Mouse (Mus musculus) midbrain, embryonic 16.5 days (tissue): Measurements from ENCODE around the gene Stac2. TPM values are rescaled to one million over a fixed set of nuclear protein-coding genes. Genes with fewer than 3 reads are reported as not detected.
A peak's percentile ranks its signal among the peaks of the same experiment; 100 is the strongest.

ENCODE experiments used
- ATAC-seq: fragments of 200-750 bp; cut with Nextera tagmentation; 2 replicates; pipeline ENCODE4 v1.8.0; 2017; ENCODE audit warnings: moderate TSS enrichment
- H3K27ac ChIP-seq: fragments of 300-500 bp; sonication (generic); 2 replicates; pipeline ENCODE4 v1.5.1; 2014; ENCODE audit warnings: mild to moderate bottlenecking, low read length, mixed read lengths
- H3K27me3 ChIP-seq: fragments of 300-500 bp; sonication (generic); 2 replicates; pipeline ENCODE4 v1.6.1; 2014; ENCODE audit warnings: low read depth, low read length, mixed read lengths; ENCODE audit not compliant: control insufficient read depth, insufficient read depth
- H3K36me3 ChIP-seq: fragments of 300-500 bp; sonication (generic); 2 replicates; pipeline ENCODE4 v1.6.1; 2014; ENCODE audit warnings: mild to moderate bottlenecking, low read length, moderate library complexity, mixed read lengths; ENCODE audit not compliant: control insufficient read depth, insufficient read depth
- H3K4me1 ChIP-seq: fragments of 300-500 bp; sonication (generic); 2 replicates; pipeline ENCODE4 v1.6.1; 2014; ENCODE audit warnings: mild to moderate bottlenecking, low read length, mixed read lengths; ENCODE audit not compliant: control insufficient read depth, insufficient read depth
- H3K4me2 ChIP-seq: fragments of 300-500 bp; sonication (generic); 2 replicates; pipeline ENCODE4 v1.6.1; 2014; ENCODE audit warnings: mild to moderate bottlenecking, low read length, mixed read lengths
- H3K4me3 ChIP-seq: fragments of 300-500 bp; sonication (generic); 2 replicates; pipeline ENCODE4 v1.5.1; 2014; ENCODE audit warnings: low read depth, mild to moderate bottlenecking, low read length, moderate library complexity, mixed read lengths
- H3K9ac ChIP-seq: fragments of 300-500 bp; sonication (generic); 2 replicates; pipeline ENCODE4 v1.6.1; 2014; ENCODE audit warnings: low read depth, low read length, mixed read lengths
- H3K9me3 ChIP-seq: fragments of 300-500 bp; sonication (generic); replicated peaks from 2 replicates; pipeline ENCODE4 v1.6.1; 2014; ENCODE audit warnings: mild to moderate bottlenecking, low read length, mixed read lengths; ENCODE audit not compliant: control insufficient read depth, poor library complexity, severe bottlenecking
- WGBS: fragments of 180-500 bp; shearing (Covaris S2); extraction: QIAGEN DNeasy Blood & Tissue Kit; methylation state at CpG from one replicate; pipeline ENCODE4 v1.1.7; 2014; 5-methylcytosine and 5-hydroxymethylcytosine counted together
- polyA plus RNA-seq: library from polyadenylated mRNA; unstranded; fragments of >200 nt; fragmentation: Nextera tagmentation; extraction: Ambion mirVana; gene quantifications from 2 replicates; pipeline ENCODE4 v1.2.1, GENCODE M21; 2015

Gene Stac2
- polyA plus RNA-seq, 1 experiment from 2014 or later = 4.0 TPM

GRCm38 (mm10) chr11:98057466-98057865 lies 4.2 kb upstream of the Stac2 start:
- no peaks in the 10 kb centered on the region for H3K36me3 ChIP-seq
- peaks cover 3% of the 10 kb centered on the region; the same call in 1 of the 2 replicates for H3K27me3 ChIP-seq
- H3K27ac ChIP-seq = no peak overlapping the region
- peaks cover 8% of the 10 kb centered on the region; the same call in 1 of the 2 replicates for H3K4me1 ChIP-seq
- H3K9ac ChIP-seq = no peak overlapping the region
- no peaks in the 10 kb centered on the region for H3K9me3 ChIP-seq
- H3K4me2 ChIP-seq = no peak overlapping the region
- H3K4me3 ChIP-seq = no peak overlapping the region
- ATAC-seq = no peak
- WGBS = 25% methylated on average over 9 of the region's 9 CpGs

- H3K36me3 ChIP-seq = no peaks in the 10 kb centered on the region
- peaks cover 18% of the 10 kb centered on the region for H3K27me3 ChIP-seq
- peaks cover 3% of the 10 kb centered on the region; the same call in 1 of the 2 replicates for H3K4me1 ChIP-seq
- peak; percentile 55 for ATAC-seq
- H3K9ac ChIP-seq = peak overlapping the region; percentile 60
- WGBS = under 1% methylated on average over 78 of the region's 83 CpGs
- no peaks in the 10 kb centered on the region for H3K9me3 ChIP-seq
- H3K4me3 ChIP-seq = peak overlapping the region; percentile 57
- H3K4me2 ChIP-seq = peak overlapping the region; percentile 78
- H3K27ac ChIP-seq = peak overlapping the region; percentile 47; the same call in 1 of the 2 replicates
These were observed 903 bp downstream of the Stac2 start for GRCm38 (mm10) chr11:98052129-98052988.

- Histone ChIP-seq H3K9me3 (no peaks in the 10 kb centered on the region), H3K27me3 (peaks cover 18% of the 10 kb centered on the region), H3K9ac (peak overlapping the region; percentile 60; the same call in 1 of the 2 replicates), H3K4me2 (peak overlapping the region; percentile 78), H3K4me3 (peak overlapping the region; percentile 57), H3K27ac (no peak overlapping the region), H3K36me3 (no peaks in the 10 kb centered on the region), H3K4me1 (peaks cover 3% of the 10 kb centered on the region; the same call in 1 of the 2 replicates)
- no peak for ATAC-seq
- WGBS = 8% methylated on average over 12 of the region's 12 CpGs
These were observed 1.6 kb downstream of the Stac2 start for GRCm38 (mm10) chr11:98051611-98052128.

GRCm38 (mm10) chr11:98050940-98051339 lies 2.3 kb downstream of the Stac2 start:
- Histone ChIP-seq H3K9me3 (no peaks in the 10 kb centered on the region), H3K4me2 (no peak overlapping the region), H3K27ac (no peak overlapping the region), H3K27me3 (peaks cover 18% of the 10 kb centered on the region), H3K9ac (no peak overlapping the region), H3K4me3 (no peak overlapping the region), H3K36me3 (no peaks in the 10 kb centered on the region), H3K4me1 (peaks cover 3% of the 10 kb centered on the region; the same call in 1 of the 2 replicates)
- no CpG with 5 or more reads among the region's 2 CpGs for WGBS
- ATAC-seq = no peak

GRCm38 (mm10) chr11:98050520-98050815 lies 2.8 kb downstream of the Stac2 start:
- Histone ChIP-seq H3K27me3 (peaks cover 18% of the 10 kb centered on the region), H3K9ac (no peak overlapping the region), H3K9me3 (no peaks in the 10 kb centered on the region), H3K4me2 (no peak overlapping the region), H3K27ac (no peak overlapping the region), H3K4me1 (peaks cover 3% of the 10 kb centered on the region; the same call in 1 of the 2 replicates), H3K4me3 (no peak overlapping the region), H3K36me3 (no peaks in the 10 kb centered on the region)
- ATAC-seq = no peak
- WGBS = 3% methylated on average over 2 of the region's 2 CpGs

GRCm38 (mm10) chr11:98049672-98050519 lies 3.4 kb downstream of the Stac2 start:
- Histone ChIP-seq H3K9me3 (no peaks in the 10 kb centered on the region), H3K4me3 (no peak overlapping the region), H3K4me2 (no peak overlapping the region), H3K27ac (no peak overlapping the region), H3K4me1 (peaks cover 3% of the 10 kb centered on the region; the same call in 1 of the 2 replicates), H3K27me3 (peaks cover 18% of the 10 kb centered on the region), H3K9ac (no peak overlapping the region), H3K36me3 (no peaks in the 10 kb centered on the region)
- ATAC-seq = no peak
- 72% methylated on average over 14 of the region's 14 CpGs for WGBS

GRCm38 (mm10) chr11:98047745-98048144 lies 5.5 kb downstream of the Stac2 start:
- H3K4me1 ChIP-seq = no peaks in the 10 kb centered on the region
- H3K4me2 ChIP-seq = no peak overlapping the region
- no peaks in the 10 kb centered on the region for H3K9me3 ChIP-seq
- peaks cover 15% of the 10 kb centered on the region for H3K27me3 ChIP-seq
- ATAC-seq = peak; percentile 36; the same call in 1 of the 2 replicates
- no peaks in the 10 kb centered on the region for H3K36me3 ChIP-seq
- WGBS = 66% methylated on average over 4 of the region's 4 CpGs
- no peak overlapping the region for H3K9ac ChIP-seq
- H3K27ac ChIP-seq = no peak overlapping the region
- no peak overlapping the region for H3K4me3 ChIP-seq

- Histone ChIP-seq H3K36me3 (no peaks in the 10 kb centered on the region), H3K9ac (no peak overlapping the region), H3K27ac (no peak overlapping the region), H3K4me1 (no peaks in the 10 kb centered on the region), H3K27me3 (peaks cover 12% of the 10 kb centered on the region), H3K9me3 (no peaks in the 10 kb centered on the region), H3K4me3 (no peak overlapping the region), H3K4me2 (no peak overlapping the region)
- no peak for ATAC-seq
- WGBS = 80% methylated on average over 1 of the region's 1 CpGs
These were observed 6.8 kb downstream of the Stac2 start for GRCm38 (mm10) chr11:98046466-98046865.
